Mouse (Mus musculus) embryonic facial prominence, embryonic 12.5 days (tissue): ENCODE measurements around the gene Slx1b. TPM values are rescaled to one million over a fixed set of nuclear protein-coding genes. Genes with fewer than 3 reads are reported as not detected.

Source experiments
- ATAC-seq: fragments of 200-750 bp; cut with Nextera tagmentation; 2 replicates; pipeline ENCODE4 v1.8.0; 2017; ENCODE audit not compliant: insufficient number of reproducible peaks, insufficient read depth, low FRiP score, low TSS enrichment
- H3K27ac ChIP-seq: fragments of 300-500 bp; sonication (generic); 2 replicates; pipeline ENCODE4 v1.5.1; 2016; ENCODE audit warnings: mild to moderate bottlenecking
- H3K27me3 ChIP-seq: fragments of 300-500 bp; sonication (generic); 2 replicates; pipeline ENCODE4 v1.6.1; 2016; ENCODE audit warnings: mild to moderate bottlenecking, moderate library complexity
- H3K36me3 ChIP-seq: fragments of 300-500 bp; sonication (generic); 2 replicates; pipeline ENCODE4 v1.6.1; 2016; ENCODE audit warnings: mild to moderate bottlenecking
- H3K4me1 ChIP-seq: fragments of 300-500 bp; sonication (generic); 2 replicates; pipeline ENCODE4 v1.6.1; 2016
- H3K4me2 ChIP-seq: fragments of 300-500 bp; sonication (generic); replicated peaks from 2 replicates; pipeline ENCODE4 v1.6.1; 2016; ENCODE audit warnings: mild to moderate bottlenecking, moderate library complexity
- H3K4me3 ChIP-seq: fragments of 300-500 bp; sonication (generic); 2 replicates; pipeline ENCODE4 v1.5.1; 2016; ENCODE audit warnings: mild to moderate bottlenecking
- H3K9ac ChIP-seq: fragments of 300-500 bp; sonication (generic); 2 replicates; pipeline ENCODE4 v1.6.1; 2016; ENCODE audit warnings: mild to moderate bottlenecking, moderate library complexity
- H3K9me3 ChIP-seq: fragments of 300-500 bp; sonication (generic); 2 replicates; pipeline ENCODE4 v1.6.1; 2016; ENCODE audit warnings: mild to moderate bottlenecking, moderate library complexity
- WGBS: fragments of 180-500 bp; shearing (Covaris S2); methylation state at CpG from one replicate; pipeline ENCODE4 v1.1.7; 2016; 5-methylcytosine and 5-hydroxymethylcytosine counted together
- polyA plus RNA-seq: library from polyadenylated mRNA; unstranded; fragments of >200 nt; fragmentation: Nextera tagmentation; extraction: Ambion mirVana; gene quantifications from 2 replicates; pipeline ENCODE4 v1.2.1, GENCODE M21; 2016

Slx1b gene
- polyA plus RNA-seq, 1 experiment from 2014 or later = 13.4 TPM

DNA sequence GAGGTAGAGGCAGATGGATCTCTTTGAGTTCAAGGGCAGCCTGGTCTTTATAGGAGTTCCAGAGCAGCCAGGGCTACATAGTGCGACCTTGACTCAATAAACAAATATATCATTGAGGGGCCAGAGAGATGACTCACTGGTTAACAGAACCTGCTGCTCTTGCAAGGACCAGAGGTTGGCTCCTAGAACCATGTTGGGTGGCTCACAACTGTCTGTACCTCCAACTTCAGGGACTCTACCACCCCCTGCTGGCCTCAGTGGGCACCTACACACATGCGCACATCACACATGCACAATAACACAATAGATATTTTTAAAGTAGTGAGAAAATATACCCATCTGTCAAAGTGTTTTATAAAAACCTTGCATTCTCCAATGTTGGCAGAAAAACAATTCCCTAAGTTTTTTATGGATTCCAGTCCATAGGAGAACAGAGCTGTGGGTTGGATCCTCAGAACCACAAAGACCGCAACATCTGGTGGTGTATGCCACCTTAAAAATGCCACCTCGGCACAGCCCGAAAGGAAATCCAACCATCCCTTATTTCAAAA is 23.3 kb upstream of the Slx1b start:
- no peak for ATAC-seq
- Histone ChIP-seq H3K4me1 (no peaks in the 10 kb centered on the region), H3K27ac (no peak overlapping the region), H3K4me2 (no peak overlapping the region), H3K9ac (no peak overlapping the region), H3K27me3 (no peaks in the 10 kb centered on the region), H3K4me3 (no peak overlapping the region), H3K36me3 (no peaks in the 10 kb centered on the region), H3K9me3 (no peaks in the 10 kb centered on the region)
- 95% methylated on average over 5 of the region's 5 CpGs for WGBS

GRCm38 (mm10) chr7:126717566-126717965 is 22.0 kb upstream of the Slx1b start:
- Histone ChIP-seq H3K27ac (no peak overlapping the region), H3K9ac (no peak overlapping the region), H3K36me3 (no peaks in the 10 kb centered on the region), H3K4me1 (no peaks in the 10 kb centered on the region), H3K27me3 (no peaks in the 10 kb centered on the region), H3K4me2 (no peak overlapping the region), H3K9me3 (no peaks in the 10 kb centered on the region), H3K4me3 (no peak overlapping the region)
- ATAC-seq = no peak
- 93% methylated on average over 3 of the region's 3 CpGs for WGBS

DNA sequence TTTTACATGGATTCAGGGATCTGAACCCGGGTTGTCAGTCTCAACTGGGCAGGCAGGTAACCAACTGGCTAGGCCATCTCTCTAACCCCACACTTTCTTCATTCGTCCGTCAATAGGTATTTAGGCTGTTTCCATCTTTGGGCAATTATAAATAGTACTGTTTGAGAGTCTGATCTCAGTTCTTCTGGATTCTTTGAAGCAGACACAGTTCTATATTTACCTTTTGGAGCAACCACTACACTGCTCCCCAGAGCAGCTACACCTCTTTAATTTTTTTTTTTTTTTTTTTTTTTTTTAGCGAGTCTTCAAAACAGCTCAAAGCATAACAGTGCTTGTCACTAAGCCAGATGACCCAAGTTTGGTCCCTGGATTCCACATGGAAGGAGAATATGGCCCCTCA is 20.1 kb upstream of the Slx1b start:
- Histone ChIP-seq H3K9ac (no peak overlapping the region), H3K4me1 (no peaks in the 10 kb centered on the region), H3K4me3 (no peak overlapping the region), H3K27me3 (no peaks in the 10 kb centered on the region), H3K36me3 (no peaks in the 10 kb centered on the region), H3K9me3 (no peaks in the 10 kb centered on the region), H3K27ac (no peak overlapping the region), H3K4me2 (no peak overlapping the region)
- ATAC-seq = no peak
- 77% methylated on average over 4 of the region's 4 CpGs for WGBS

GRCm38 (mm10) chr7:126711910-126712309 is 16.3 kb upstream of the Slx1b start:
- peaks cover 5% of the 10 kb centered on the region; the same call in 1 of the 2 replicates for H3K9me3 ChIP-seq
- no peak overlapping the region for H3K4me3 ChIP-seq
- H3K27me3 ChIP-seq = peaks cover 4% of the 10 kb centered on the region; the same call in 1 of the 2 replicates
- no peak overlapping the region for H3K4me2 ChIP-seq
- no peaks in the 10 kb centered on the region for H3K36me3 ChIP-seq
- H3K27ac ChIP-seq = no peak overlapping the region
- ATAC-seq = no peak
- H3K9ac ChIP-seq = no peak overlapping the region
- no peaks in the 10 kb centered on the region for H3K4me1 ChIP-seq
- 89% methylated on average over 3 of the region's 3 CpGs for WGBS

- Histone ChIP-seq H3K36me3 (no peaks in the 10 kb centered on the region), H3K4me3 (no peak overlapping the region), H3K9me3 (peaks cover 5% of the 10 kb centered on the region; the same call in 1 of the 2 replicates), H3K27ac (no peak overlapping the region), H3K9ac (no peak overlapping the region), H3K4me1 (no peaks in the 10 kb centered on the region), H3K4me2 (no peak overlapping the region), H3K27me3 (peaks cover 16% of the 10 kb centered on the region)
- no peak for ATAC-seq
- 71% methylated on average over 4 of the region's 4 CpGs for WGBS
Measured at GRCm38 (mm10) chr7:126710266-126710665, 14.7 kb upstream of the Slx1b start.

- Histone ChIP-seq H3K9ac (no peak overlapping the region), H3K36me3 (no peaks in the 10 kb centered on the region), H3K4me2 (no peak overlapping the region), H3K4me3 (no peak overlapping the region), H3K27ac (no peak overlapping the region), H3K4me1 (peaks cover 12% of the 10 kb centered on the region), H3K9me3 (peaks cover 5% of the 10 kb centered on the region; the same call in 1 of the 2 replicates), H3K27me3 (peaks cover 25% of the 10 kb centered on the region)
- ATAC-seq = no peak
- WGBS = 84% methylated on average over 10 of the region's 10 CpGs
Measured at GRCm38 (mm10) chr7:126708175-126708952, 12.8 kb upstream of the Slx1b start.

- H3K36me3 ChIP-seq = no peaks in the 10 kb centered on the region
- H3K27ac ChIP-seq = no peak within 1 kb of the TSS
- H3K4me3 ChIP-seq = no peak within 1 kb of the TSS
- WGBS = 91% methylated on average over 19 of the region's 19 CpGs
- H3K9me3 ChIP-seq = peaks cover 5% of the 10 kb centered on the region; the same call in 1 of the 2 replicates
- H3K4me1 ChIP-seq = peaks cover 12% of the 10 kb centered on the region
- H3K9ac ChIP-seq = no peak within 1 kb of the TSS
- H3K4me2 ChIP-seq = no peak within 1 kb of the TSS
- peaks cover 25% of the 10 kb centered on the region for H3K27me3 ChIP-seq
- ATAC-seq = no peak
Measured at GRCm38 (mm10) chr7:126707442-126708174, 12.0 kb upstream of the Slx1b start, which contains the start of gene Coro1a. Gene Coro1a (minus strand): TSS chr7:126707787.

DNA sequence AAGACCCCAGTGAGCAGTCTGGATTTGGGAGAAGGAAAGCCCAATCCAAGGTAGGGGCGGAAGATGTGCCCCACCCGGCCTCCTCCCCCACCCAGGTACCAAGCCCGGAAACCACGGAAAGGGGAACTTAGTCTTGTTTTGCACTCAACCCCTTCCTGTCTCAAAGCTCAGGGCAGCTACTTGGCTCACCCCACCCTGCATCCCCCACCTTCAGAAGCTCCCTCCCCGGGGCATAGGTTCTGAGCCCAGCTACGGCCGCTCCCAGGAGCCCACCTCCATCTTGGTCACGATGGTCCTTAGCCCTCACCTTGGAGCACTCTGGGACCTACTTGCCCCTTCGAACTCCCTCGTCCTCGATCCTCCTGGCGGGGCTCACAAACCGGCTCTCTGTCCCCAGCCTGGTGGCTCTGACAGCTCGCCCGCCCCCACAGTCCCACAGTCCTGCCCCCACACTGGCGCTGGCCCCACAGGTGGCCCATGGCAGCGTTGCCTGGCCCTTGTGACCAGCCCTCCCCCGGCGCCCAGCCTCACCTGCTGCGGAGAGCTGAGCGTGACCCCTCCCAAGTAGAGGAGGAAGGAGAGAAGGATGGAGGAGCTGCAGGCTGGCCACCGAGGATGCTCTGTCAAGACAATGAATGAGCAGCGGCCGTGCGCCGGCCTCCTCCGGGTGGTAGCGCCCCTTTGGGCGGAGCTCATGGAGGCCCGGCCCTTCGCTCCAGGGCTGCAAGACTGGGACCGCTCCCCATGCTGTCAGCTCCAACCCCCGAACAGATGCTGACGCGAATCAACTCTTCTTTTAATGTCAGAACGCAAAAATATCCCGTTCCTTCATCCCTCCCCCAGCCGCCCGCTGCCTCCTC is 8.8 kb upstream of the Slx1b start:
- 2% methylated on average over 39 of the region's 39 CpGs for WGBS

DNA sequence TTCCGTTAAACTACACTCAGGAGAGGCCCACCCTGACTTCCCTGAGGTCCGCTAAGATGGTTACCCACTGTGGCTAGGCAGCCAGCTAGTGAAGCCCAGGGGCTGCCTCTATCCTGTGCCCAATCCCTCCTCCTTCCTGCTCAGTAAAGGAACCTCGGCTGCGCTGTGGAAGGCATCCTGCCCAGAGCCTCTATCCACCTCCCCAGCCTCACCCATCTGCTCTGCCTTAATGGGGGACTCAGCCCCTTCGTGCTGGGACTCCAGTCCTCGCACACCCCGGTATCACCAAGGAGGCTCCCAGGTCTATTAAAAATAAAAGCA is 8.1 kb upstream of the Slx1b start:
- peaks cover 25% of the 10 kb centered on the region for H3K27me3 ChIP-seq
- peak overlapping the region; percentile 57 for H3K4me3 ChIP-seq
- 0 out of 2 replicates have a peak, but pooled peaks cover under 1% of the 10 kb centered on the region for H3K9me3 ChIP-seq
- H3K9ac ChIP-seq = 0 out of 2 replicates have a peak overlapping the region, but pooled peaks have one; percentile 64
- no peak overlapping the region for H3K27ac ChIP-seq
- WGBS = 9% methylated on average over 7 of the region's 7 CpGs
- H3K36me3 ChIP-seq = peaks cover 11% of the 10 kb centered on the region; the same call in 1 of the 2 replicates
- peaks cover 19% of the 10 kb centered on the region for H3K4me1 ChIP-seq
- H3K4me2 ChIP-seq = peak overlapping the region; percentile 99
- ATAC-seq = no peak

More for the DNA sequence above, 8.8 kb upstream of the Slx1b start:
- H3K4me3 ChIP-seq = peak overlapping the region; percentile 57
- H3K27me3 ChIP-seq = peaks cover 25% of the 10 kb centered on the region
- H3K9me3 ChIP-seq = peaks cover 5% of the 10 kb centered on the region; the same call in 1 of the 2 replicates
- ATAC-seq = 0 out of 2 replicates have a peak, but pooled peaks have one; percentile 31
- H3K4me1 ChIP-seq = peaks cover 19% of the 10 kb centered on the region
- H3K9ac ChIP-seq = peak overlapping the region; percentile 64
- H3K4me2 ChIP-seq = peak overlapping the region; percentile 99
- H3K27ac ChIP-seq = no peak overlapping the region
- peaks cover 7% of the 10 kb centered on the region; the same call in 1 of the 2 replicates for H3K36me3 ChIP-seq

DNA sequence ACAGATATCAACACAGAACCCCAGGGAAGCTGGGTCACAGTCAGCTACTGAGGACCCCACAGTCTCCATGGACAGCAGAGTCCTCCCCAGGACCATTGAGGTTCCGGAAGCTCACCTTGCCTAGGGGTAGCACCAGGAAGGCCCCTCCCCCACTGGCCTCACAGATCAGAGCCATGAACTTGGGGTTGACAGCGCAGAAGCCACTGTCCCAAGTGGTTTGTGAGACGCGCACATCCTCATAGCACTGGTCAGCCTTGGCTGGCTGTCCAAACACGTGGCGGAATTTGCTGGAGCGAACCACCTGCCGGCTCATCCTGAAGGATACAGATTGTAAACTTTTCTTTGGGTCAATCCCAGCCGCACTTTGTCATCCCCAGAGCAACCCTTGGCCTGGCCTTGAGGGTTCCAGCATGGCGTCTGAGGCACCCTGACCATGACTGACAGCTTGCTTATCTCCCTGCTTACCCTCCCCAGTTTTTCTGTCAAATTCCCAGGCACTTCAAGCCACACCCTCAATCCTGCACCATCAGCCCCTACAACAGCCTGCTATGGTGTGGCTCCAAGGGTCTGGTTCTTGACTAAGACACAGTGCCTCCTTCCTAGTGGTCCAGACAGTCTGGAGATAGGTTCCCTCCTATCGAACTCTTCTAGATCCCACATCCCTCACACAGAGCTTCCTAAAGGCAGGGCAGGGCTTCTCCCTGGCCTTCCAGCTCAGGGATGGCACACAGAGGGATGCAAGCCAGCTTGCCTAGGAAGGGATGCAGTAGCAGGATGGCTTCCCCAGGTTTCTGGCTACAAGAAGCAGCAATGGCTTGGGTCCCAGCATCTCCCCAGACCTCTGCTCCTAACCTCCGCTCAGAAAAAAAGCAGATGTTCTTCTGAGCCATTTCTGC is 7.5 kb upstream of the Slx1b start:
- Histone ChIP-seq H3K27me3 (peaks cover 25% of the 10 kb centered on the region), H3K36me3 (peaks cover 11% of the 10 kb centered on the region; the same call in 1 of the 2 replicates), H3K27ac (no peak overlapping the region), H3K4me1 (peaks cover 19% of the 10 kb centered on the region), H3K4me2 (peak overlapping the region; percentile 99), H3K9me3 (no peaks in the 10 kb centered on the region), H3K9ac (no peak overlapping the region; the same call in 1 of the 2 replicates), H3K4me3 (no peak overlapping the region; the same call in 1 of the 2 replicates)
- no peak for ATAC-seq
- 82% methylated on average over 12 of the region's 12 CpGs for WGBS
